Mouse (Mus musculus): ENCODE results near the gene Otub2. TPM values are rescaled to one million over a fixed set of nuclear protein-coding genes. Genes with fewer than 3 reads are reported as not detected.

Gene Otub2
- total and polyA plus RNA-seq, 3 experiments = 4.6 to 18.9 (median 15.2) TPM

- H3K4me1 ChIP-seq (ENCODE audit: insufficient read depth, low read depth, low read length) = peaks cover 50% of the 10 kb centered on the region
- peaks cover 2% of the 10 kb centered on the region; the same call in 1 of the 2 replicates for H3K27me3 ChIP-seq (ENCODE audit: insufficient read depth, low read length)
- no peaks in the 10 kb centered on the region for H3K36me3 ChIP-seq (replicated peaks)
- H3K4me3 ChIP-seq (ENCODE audit: low read depth, low read length) = no peak overlapping the region
- DNase-seq (ENCODE audit: low spot score) (no peak), ATAC-seq (ENCODE audit: extremely low read depth, insufficient number of reproducible peaks, low FRiP score, poor library complexity, severe bottlenecking) (no peak)
- H3K9me3 ChIP-seq (replicated peaks) = no peaks in the 10 kb centered on the region
- TF ChIP-seq GATA2 (IDR thresholded peaks at IDR 0.05; ENCODE audit: borderline replicate concordance, low read depth, low read length) (no peak), CTCF (IDR thresholded peaks at IDR 0.05; ENCODE audit: low read depth, low read length) (no peak), TAL1 (conservative IDR thresholded peaks at IDR 0.05; ENCODE audit: low read depth, low read length) (no peak), GATA1 (IDR thresholded peaks at IDR 0.05; ENCODE audit: borderline replicate concordance, low read length) (no peak), POLR2AphosphoS5 (IDR thresholded peaks at IDR 0.05; ENCODE audit: insufficient replicate concordance, low read depth, low read length) (no peak)
Observed at GRCm38 (mm10) chr12:103380226-103380625, 8.3 kb upstream of the Otub2 start.

- Histone ChIP-seq H3K9me3 (replicated peaks) (no peaks in the 10 kb centered on the region), H3K4me3 (ENCODE audit: low read depth, low read length) (peak overlapping the region; percentile 83), H3K4me1 (ENCODE audit: insufficient read depth, low read depth, low read length) (peaks cover 78% of the 10 kb centered on the region), H3K27me3 (ENCODE audit: insufficient read depth, low read length) (no peaks in the 10 kb centered on the region), H3K36me3 (replicated peaks) (peaks cover 32% of the 10 kb centered on the region)
- ATAC-seq (ENCODE audit: extremely low read depth, insufficient number of reproducible peaks, low FRiP score, poor library complexity, severe bottlenecking) (no peak), DNase-seq (ENCODE audit: low spot score) (peak; percentile 40)
- TF ChIP-seq GATA2 (IDR thresholded peaks at IDR 0.05; ENCODE audit: borderline replicate concordance, low read depth, low read length) (no peak), POLR2AphosphoS5 (IDR thresholded peaks at IDR 0.05; ENCODE audit: insufficient replicate concordance, low read depth, low read length) (no peak), GATA1 (IDR thresholded peaks at IDR 0.05; ENCODE audit: borderline replicate concordance, low read length) (no peak), CTCF (IDR thresholded peaks at IDR 0.05; ENCODE audit: low read depth, low read length) (no peak), TAL1 (conservative IDR thresholded peaks at IDR 0.05; ENCODE audit: low read depth, low read length) (no peak)
Observed at GRCm38 (mm10) chr12:103389348-103389727, 856 bp downstream of the Otub2 start.

DNA sequence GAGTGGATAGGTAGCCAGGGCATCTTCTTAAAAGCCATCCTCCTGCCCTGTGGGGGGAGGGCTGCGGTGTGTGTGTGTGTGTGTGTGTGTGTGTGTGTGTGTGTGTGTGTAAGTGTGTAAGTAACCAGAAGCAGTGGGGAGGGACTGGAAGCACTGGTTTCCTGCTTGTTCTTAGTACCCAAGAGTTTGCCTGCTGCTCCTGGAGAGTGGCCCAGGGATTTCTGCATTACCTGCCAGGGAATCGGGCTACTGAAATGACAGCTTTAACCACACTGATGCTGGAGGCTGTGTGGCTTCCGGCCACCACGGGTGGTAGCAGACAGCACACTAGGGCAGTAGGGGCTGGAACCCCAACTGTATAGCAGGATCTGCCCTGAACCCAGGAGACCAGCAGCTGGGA lies 1.5 kb downstream of the Otub2 start:
- ATAC-seq (ENCODE audit: extremely low read depth, insufficient number of reproducible peaks, low FRiP score, poor library complexity, severe bottlenecking) (no peak), DNase-seq (ENCODE audit: low spot score) (no peak)
- Histone ChIP-seq H3K36me3 (replicated peaks) (peaks cover 35% of the 10 kb centered on the region), H3K4me3 (ENCODE audit: low read depth, low read length) (peak overlapping the region; percentile 83; the same call in 1 of the 2 replicates), H3K27me3 (ENCODE audit: insufficient read depth, low read length) (no peaks in the 10 kb centered on the region), H3K4me1 (ENCODE audit: insufficient read depth, low read depth, low read length) (peaks cover 78% of the 10 kb centered on the region), H3K9me3 (replicated peaks) (no peaks in the 10 kb centered on the region)
- TF ChIP-seq TAL1 (conservative IDR thresholded peaks at IDR 0.05; ENCODE audit: low read depth, low read length) (no peak), GATA2 (IDR thresholded peaks at IDR 0.05; ENCODE audit: borderline replicate concordance, low read depth, low read length) (no peak), GATA1 (IDR thresholded peaks at IDR 0.05; ENCODE audit: borderline replicate concordance, low read length) (no peak), CTCF (IDR thresholded peaks at IDR 0.05; ENCODE audit: low read depth, low read length) (no peak), POLR2AphosphoS5 (IDR thresholded peaks at IDR 0.05; ENCODE audit: insufficient replicate concordance, low read depth, low read length) (no peak)

- ATAC-seq (ENCODE audit: extremely low read depth, insufficient number of reproducible peaks, low FRiP score, poor library complexity, severe bottlenecking) (no peak), DNase-seq (ENCODE audit: low spot score) (no peak)
- Histone ChIP-seq H3K36me3 (replicated peaks) (peaks cover 46% of the 10 kb centered on the region), H3K27me3 (ENCODE audit: insufficient read depth, low read length) (no peaks in the 10 kb centered on the region), H3K4me1 (ENCODE audit: insufficient read depth, low read depth, low read length) (peaks cover 84% of the 10 kb centered on the region), H3K4me3 (ENCODE audit: low read depth, low read length) (peak overlapping the region; percentile 0; the same call in 1 of the 2 replicates), H3K9me3 (replicated peaks) (no peaks in the 10 kb centered on the region)
- TF ChIP-seq GATA1 (IDR thresholded peaks at IDR 0.05; ENCODE audit: borderline replicate concordance, low read length) (no peak), TAL1 (conservative IDR thresholded peaks at IDR 0.05; ENCODE audit: low read depth, low read length) (no peak), CTCF (IDR thresholded peaks at IDR 0.05; ENCODE audit: low read depth, low read length) (no peak), GATA2 (IDR thresholded peaks at IDR 0.05; ENCODE audit: borderline replicate concordance, low read depth, low read length) (no peak), POLR2AphosphoS5 (IDR thresholded peaks at IDR 0.05; ENCODE audit: insufficient replicate concordance, low read depth, low read length) (no peak)
Observed at GRCm38 (mm10) chr12:103391098-103391497, 2.6 kb downstream of the Otub2 start.

GRCm38 (mm10) chr12:103393528-103393927 lies 5.0 kb downstream of the Otub2 start:
- DNase-seq (ENCODE audit: low spot score) (peak; percentile 83), ATAC-seq (ENCODE audit: extremely low read depth, insufficient number of reproducible peaks, low FRiP score, poor library complexity, severe bottlenecking) (peak; percentile 86)
- Histone ChIP-seq H3K27me3 (ENCODE audit: insufficient read depth, low read length) (no peaks in the 10 kb centered on the region), H3K9me3 (replicated peaks) (no peaks in the 10 kb centered on the region), H3K36me3 (replicated peaks) (peaks cover 64% of the 10 kb centered on the region), H3K4me1 (ENCODE audit: insufficient read depth, low read depth, low read length) (peaks cover 92% of the 10 kb centered on the region), H3K4me3 (ENCODE audit: low read depth, low read length) (peak overlapping the region; percentile 61; the same call in 1 of the 2 replicates)
- TF ChIP-seq GATA2 (IDR thresholded peaks at IDR 0.05; ENCODE audit: borderline replicate concordance, low read depth, low read length) (peak; percentile 46; the same call in 1 of the 2 replicates), POLR2AphosphoS5 (IDR thresholded peaks at IDR 0.05; ENCODE audit: insufficient replicate concordance, low read depth, low read length) (no peak), TAL1 (conservative IDR thresholded peaks at IDR 0.05; ENCODE audit: low read depth, low read length) (peak; percentile 99), GATA1 (IDR thresholded peaks at IDR 0.05; ENCODE audit: borderline replicate concordance, low read length) (no peak)

DNA sequence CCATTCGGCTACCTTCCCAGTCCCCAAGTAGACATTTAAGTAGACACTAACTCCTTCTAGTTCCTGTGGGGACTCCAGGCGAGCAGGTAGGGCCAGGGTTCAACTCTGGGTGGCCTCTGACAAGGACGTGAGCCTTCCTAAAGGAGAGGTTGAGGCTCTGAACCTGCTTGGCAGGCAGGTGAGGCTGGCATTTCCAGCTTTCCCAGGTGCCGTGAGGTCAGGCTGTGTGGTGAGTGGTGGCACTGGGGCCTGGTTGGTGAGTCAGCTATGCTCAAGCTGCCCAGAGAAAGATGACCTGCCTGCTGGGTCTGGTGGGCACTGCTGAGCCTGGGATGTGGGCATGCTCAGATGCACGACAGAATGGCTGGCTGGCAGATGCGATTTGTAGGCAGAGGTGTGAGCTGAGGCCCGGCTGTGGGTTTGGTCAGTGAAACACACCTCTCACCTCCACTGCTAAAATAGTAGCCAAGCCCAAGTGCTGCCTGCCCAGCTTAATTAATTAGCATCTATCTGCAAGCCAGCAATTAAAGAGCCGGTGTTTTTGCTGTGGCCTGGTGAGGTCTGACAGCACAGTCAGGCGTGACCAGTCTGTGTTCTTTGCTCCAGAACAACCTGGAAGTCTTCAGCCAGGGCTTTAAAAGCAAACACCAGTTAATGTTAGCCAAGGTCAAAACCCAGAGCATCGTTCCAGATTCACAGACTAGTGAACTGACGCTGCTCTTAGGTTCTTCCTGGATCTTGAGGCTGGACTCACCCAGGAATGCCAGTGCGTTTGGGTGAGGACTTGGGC lies 7.2 kb downstream of the Otub2 start:
- DNase-seq (ENCODE audit: low spot score) = no peak
- Histone ChIP-seq H3K4me3 (ENCODE audit: low read depth, low read length) (no peak overlapping the region; the same call in 1 of the 2 replicates), H3K27me3 (ENCODE audit: insufficient read depth, low read length) (no peaks in the 10 kb centered on the region), H3K9me3 (replicated peaks) (no peaks in the 10 kb centered on the region), H3K4me1 (ENCODE audit: insufficient read depth, low read depth, low read length) (peaks cover 76% of the 10 kb centered on the region), H3K36me3 (replicated peaks) (peaks cover 82% of the 10 kb centered on the region)
- ATAC-seq (ENCODE audit: extremely low read depth, insufficient number of reproducible peaks, low FRiP score, poor library complexity, severe bottlenecking) = no peak
- no peak for TF ChIP-seq GATA1 (IDR thresholded peaks at IDR 0.05; ENCODE audit: borderline replicate concordance, low read length)
- TF ChIP-seq POLR2AphosphoS5 (IDR thresholded peaks at IDR 0.05; ENCODE audit: insufficient replicate concordance, low read depth, low read length) = no peak
- no peak for TF ChIP-seq TAL1 (conservative IDR thresholded peaks at IDR 0.05; ENCODE audit: low read depth, low read length)
- TF ChIP-seq GATA2 (IDR thresholded peaks at IDR 0.05; ENCODE audit: borderline replicate concordance, low read depth, low read length) = no peak
- no peak for TF ChIP-seq CTCF (IDR thresholded peaks at IDR 0.05; ENCODE audit: low read depth, low read length)

Measured in G1E (cell line).